Mouse (Mus musculus): ENCODE results near the gene Cyp4v3. TPM values are rescaled to one million over a fixed set of nuclear protein-coding genes. Genes with fewer than 3 reads are reported as not detected.

Gene Cyp4v3
- total RNA-seq, 2 experiments from 2014 or later = 1.3 to 2.4 TPM

- no peak for DNase-seq
- intact Hi-C loops (cut with DNase I) = no loop called here
These were observed 78.0 kb downstream of the Cyp4v3 start for GRCm38 (mm10) chr8:45255040-45255439.

Other genes with a start within 250 kb of the Cyp4v3 start
- gene F11, start 71.2 kb downstream of the Cyp4v3 start, total RNA-seq (2021) = not detected
- not detected for gene Klkb1, start 38.4 kb downstream of the Cyp4v3 start, total RNA-seq (2021)
- gene Gm45753, start 24.8 kb downstream of the Cyp4v3 start, total RNA-seq (2021) = not detected
- 1 to 10 TPM; 3.3 to 3.7 TPM for gene Fam149a, start 49.1 kb upstream of the Cyp4v3 start, total RNA-seq (2021)
- 1 to 10 TPM; 5.8 to 6.7 TPM for gene Tlr3, start 77.9 kb upstream of the Cyp4v3 start, total RNA-seq (2021)
- gene Sorbs2, start 174.6 kb upstream of the Cyp4v3 start, total RNA-seq (2021) = 100 to 1,000 TPM; 476 to 536 TPM